Mouse (Mus musculus): Measurements from ENCODE around the gene Cfdp1. TPM values are rescaled to one million over a fixed set of nuclear protein-coding genes. Genes with fewer than 3 reads are reported as not detected.

Cfdp1 gene
- polyA plus RNA-seq, 1 experiment from 2014 or later, result 177 TPM

DNA sequence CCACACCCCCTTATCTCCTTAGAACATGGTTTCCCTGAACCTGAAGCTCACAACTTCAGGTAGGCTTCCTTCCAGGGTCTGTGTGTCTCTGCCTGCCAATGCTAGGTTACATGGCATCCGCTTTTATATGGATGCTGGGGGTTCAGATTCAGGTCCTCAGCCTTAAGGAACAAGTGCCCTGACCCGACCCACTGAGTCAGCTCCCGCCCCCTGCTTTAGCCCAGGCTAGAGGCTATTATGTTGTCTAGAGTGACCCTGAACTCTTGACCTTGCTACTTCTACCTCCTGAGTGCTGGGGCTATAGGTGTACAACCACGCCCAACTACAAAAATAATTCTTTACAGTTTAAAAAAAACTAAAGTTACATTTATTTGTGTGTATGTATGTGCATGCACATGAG is 39.0 kb downstream of the Cfdp1 start:
- 91% methylated on average over 4 of the region's 4 CpGs for WGBS
- no peaks in the 10 kb centered on the region for H3K36me3 ChIP-seq (ENCODE audit: control insufficient read depth, insufficient read depth, low read length)
- no peak overlapping the region for H3K4me3 ChIP-seq (ENCODE audit: low read depth, low read length)
- no peaks in the 10 kb centered on the region for H3K9me3 ChIP-seq (ENCODE audit: control insufficient read depth, low read length)
- no peaks in the 10 kb centered on the region for H3K27me3 ChIP-seq (ENCODE audit: control insufficient read depth, insufficient read depth, low read length)
- no peak overlapping the region for H3K27ac ChIP-seq (ENCODE audit: low read depth, low read length)
- no peak for ATAC-seq (ENCODE audit: low read depth)
- no peak overlapping the region for H3K9ac ChIP-seq (replicated peaks; ENCODE audit: low read depth, low read length)
- 0 out of 2 replicates have a peak, but pooled peaks cover 3% of the 10 kb centered on the region for H3K4me1 ChIP-seq (ENCODE audit: control insufficient read depth, insufficient read depth, low read length)
- no peak overlapping the region for H3K4me2 ChIP-seq (ENCODE audit: low read depth, low read length)

DNA sequence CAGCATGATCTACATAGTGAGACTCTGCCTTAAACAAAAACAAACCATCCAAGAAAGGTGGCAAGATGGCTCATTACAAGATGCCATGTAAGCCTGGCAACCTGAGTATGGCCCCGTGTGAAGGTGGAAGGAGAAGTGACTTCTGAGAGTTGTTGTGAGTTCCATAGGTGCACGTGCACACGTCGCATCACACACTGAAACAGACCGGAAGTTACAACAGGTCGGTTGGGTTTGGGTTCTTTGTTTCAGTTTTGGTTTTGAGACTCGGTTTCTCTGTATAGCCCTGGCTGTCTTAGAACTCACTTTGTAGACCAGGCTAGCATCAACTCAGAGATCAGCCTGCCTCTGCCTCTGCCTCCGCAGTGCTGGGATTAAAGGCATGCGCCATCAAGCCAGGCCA is 40.3 kb downstream of the Cfdp1 start:
- no peak for ATAC-seq (ENCODE audit: low read depth)
- no peaks in the 10 kb centered on the region for H3K27me3 ChIP-seq (ENCODE audit: control insufficient read depth, insufficient read depth, low read length)
- no peaks in the 10 kb centered on the region for H3K36me3 ChIP-seq (ENCODE audit: control insufficient read depth, insufficient read depth, low read length)
- no peak overlapping the region for H3K4me3 ChIP-seq (ENCODE audit: low read depth, low read length)
- H3K9me3 ChIP-seq (ENCODE audit: control insufficient read depth, low read length), result no peaks in the 10 kb centered on the region
- no peak overlapping the region for H3K9ac ChIP-seq (replicated peaks; ENCODE audit: low read depth, low read length)
- no peak overlapping the region for H3K27ac ChIP-seq (ENCODE audit: low read depth, low read length)
- 0 out of 2 replicates have a peak, but pooled peaks cover 3% of the 10 kb centered on the region for H3K4me1 ChIP-seq (ENCODE audit: control insufficient read depth, insufficient read depth, low read length)
- no peak overlapping the region for H3K4me2 ChIP-seq (ENCODE audit: low read depth, low read length)
- WGBS, result 97% methylated on average over 9 of the region's 9 CpGs

DNA sequence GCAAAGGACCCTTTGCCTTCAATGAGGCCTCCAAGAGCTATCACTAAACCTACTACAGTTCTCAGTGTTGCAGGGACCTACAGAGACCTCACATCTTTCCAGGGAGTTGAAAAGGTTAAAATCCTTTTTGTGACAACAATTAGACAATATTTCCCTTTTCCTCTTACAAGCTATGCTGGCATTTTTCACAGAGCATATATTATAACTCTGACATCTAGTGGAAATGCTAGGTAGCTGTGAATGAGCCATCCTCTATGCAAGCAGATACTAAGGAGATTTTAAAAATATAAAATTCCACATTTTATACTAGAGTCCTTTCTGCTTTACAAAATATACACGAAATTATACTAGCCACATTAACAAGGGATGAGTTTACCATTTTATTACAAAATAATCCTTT is 41.3 kb downstream of the Cfdp1 start:
- no peaks in the 10 kb centered on the region for H3K36me3 ChIP-seq (ENCODE audit: control insufficient read depth, insufficient read depth, low read length)
- H3K9me3 ChIP-seq (ENCODE audit: control insufficient read depth, low read length), result no peaks in the 10 kb centered on the region
- H3K27me3 ChIP-seq (ENCODE audit: control insufficient read depth, insufficient read depth, low read length), result no peaks in the 10 kb centered on the region
- no peak overlapping the region for H3K9ac ChIP-seq (replicated peaks; ENCODE audit: low read depth, low read length)
- no peak for ATAC-seq (ENCODE audit: low read depth)
- H3K4me1 ChIP-seq (ENCODE audit: control insufficient read depth, insufficient read depth, low read length), result 0 out of 2 replicates have a peak, but pooled peaks cover 3% of the 10 kb centered on the region
- no peak overlapping the region for H3K27ac ChIP-seq (ENCODE audit: low read depth, low read length)
- no peak overlapping the region for H3K4me3 ChIP-seq (ENCODE audit: low read depth, low read length)
- no peak overlapping the region for H3K4me2 ChIP-seq (ENCODE audit: low read depth, low read length)
- WGBS, result 86% methylated on average over 1 of the region's 1 CpGs

DNA sequence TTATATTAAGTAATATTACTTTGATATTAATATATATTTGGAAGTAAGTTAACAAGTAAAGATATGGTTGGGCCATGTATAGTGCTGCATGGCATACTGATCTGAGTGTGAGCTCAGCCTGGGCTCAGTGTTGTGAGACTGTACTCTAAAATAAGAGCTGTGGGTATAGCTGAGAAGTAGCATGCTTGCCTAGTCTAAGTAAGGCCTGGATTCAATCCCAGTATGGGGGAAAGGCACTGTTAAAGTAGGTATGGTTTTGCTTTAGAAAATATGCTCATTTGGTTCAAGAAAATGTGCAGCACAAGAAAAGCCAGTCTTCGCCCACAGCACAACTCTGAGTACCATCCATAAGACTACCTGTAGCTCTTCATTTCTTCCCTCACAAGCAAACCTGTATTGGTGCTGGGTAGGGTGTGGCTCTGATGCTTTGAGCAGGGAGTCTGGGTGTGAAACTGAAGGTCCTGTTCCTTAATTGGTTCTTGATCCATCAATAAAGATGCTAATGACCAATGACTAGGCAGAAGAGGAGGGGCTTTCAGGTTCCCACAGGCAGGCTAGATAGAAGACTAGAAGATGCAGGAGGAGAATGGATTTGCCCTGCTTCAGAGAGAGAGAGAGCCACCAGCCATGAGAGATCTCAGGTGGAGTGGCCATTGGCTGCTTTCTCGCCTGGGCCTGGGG is 43.3 kb downstream of the Cfdp1 start:
- Histone ChIP-seq H3K27ac (ENCODE audit: low read depth, low read length) (no peak overlapping the region), H3K9me3 (ENCODE audit: control insufficient read depth, low read length) (no peaks in the 10 kb centered on the region), H3K4me3 (ENCODE audit: low read depth, low read length) (no peak overlapping the region), H3K27me3 (ENCODE audit: control insufficient read depth, insufficient read depth, low read length) (no peaks in the 10 kb centered on the region), H3K4me1 (ENCODE audit: control insufficient read depth, insufficient read depth, low read length) (0 out of 2 replicates have a peak, but pooled peaks cover 3% of the 10 kb centered on the region), H3K9ac (replicated peaks; ENCODE audit: low read depth, low read length) (no peak overlapping the region), H3K4me2 (ENCODE audit: low read depth, low read length) (no peak overlapping the region), H3K36me3 (ENCODE audit: control insufficient read depth, insufficient read depth, low read length) (no peaks in the 10 kb centered on the region)
- 86% methylated on average over 2 of the region's 2 CpGs for WGBS
- no peak for ATAC-seq (ENCODE audit: low read depth)

DNA sequence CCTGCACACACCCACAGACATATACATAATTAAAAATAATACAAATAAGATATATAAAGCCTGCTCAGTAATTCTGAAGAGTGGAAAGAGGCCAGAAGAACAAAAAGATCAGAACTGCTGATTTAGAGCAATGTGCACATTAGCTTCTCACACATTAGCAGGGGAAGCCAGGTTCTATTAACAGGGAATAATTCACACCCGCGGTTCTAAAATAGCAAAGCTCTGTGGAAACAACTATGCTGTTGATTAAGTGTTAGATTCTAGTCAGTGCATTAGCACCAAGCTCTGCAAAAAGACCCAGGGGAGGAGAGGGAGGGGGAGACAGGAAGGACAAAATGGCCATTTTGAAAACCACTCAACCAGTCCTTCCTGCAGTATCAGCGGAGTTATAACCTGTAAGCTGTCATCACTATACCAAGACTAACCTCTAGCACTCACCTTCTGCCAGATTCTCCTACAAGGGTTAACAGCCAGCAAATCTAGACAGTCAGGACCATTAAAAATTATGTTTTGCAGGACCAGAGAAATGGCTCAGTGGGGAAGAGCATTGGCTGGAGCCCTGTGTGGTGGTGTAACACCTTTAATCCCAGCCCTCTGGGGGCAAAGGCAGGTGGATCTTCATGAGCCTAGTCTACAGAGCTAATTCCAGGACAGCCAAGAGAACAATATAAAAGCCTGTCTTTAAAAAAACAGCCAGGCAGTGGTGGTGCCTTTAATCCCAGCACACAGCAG is 45.0 kb downstream of the Cfdp1 start:
- Histone ChIP-seq H3K27ac (ENCODE audit: low read depth, low read length) (no peak overlapping the region), H3K36me3 (ENCODE audit: control insufficient read depth, insufficient read depth, low read length) (no peaks in the 10 kb centered on the region), H3K4me3 (ENCODE audit: low read depth, low read length) (no peak overlapping the region), H3K4me2 (ENCODE audit: low read depth, low read length) (no peak overlapping the region), H3K9me3 (ENCODE audit: control insufficient read depth, low read length) (no peaks in the 10 kb centered on the region), H3K9ac (replicated peaks; ENCODE audit: low read depth, low read length) (no peak overlapping the region), H3K27me3 (ENCODE audit: control insufficient read depth, insufficient read depth, low read length) (no peaks in the 10 kb centered on the region), H3K4me1 (ENCODE audit: control insufficient read depth, insufficient read depth, low read length) (0 out of 2 replicates have a peak, but pooled peaks cover 3% of the 10 kb centered on the region)
- 76% methylated on average over 3 of the region's 3 CpGs for WGBS
- no peak for ATAC-seq (ENCODE audit: low read depth)

DNA sequence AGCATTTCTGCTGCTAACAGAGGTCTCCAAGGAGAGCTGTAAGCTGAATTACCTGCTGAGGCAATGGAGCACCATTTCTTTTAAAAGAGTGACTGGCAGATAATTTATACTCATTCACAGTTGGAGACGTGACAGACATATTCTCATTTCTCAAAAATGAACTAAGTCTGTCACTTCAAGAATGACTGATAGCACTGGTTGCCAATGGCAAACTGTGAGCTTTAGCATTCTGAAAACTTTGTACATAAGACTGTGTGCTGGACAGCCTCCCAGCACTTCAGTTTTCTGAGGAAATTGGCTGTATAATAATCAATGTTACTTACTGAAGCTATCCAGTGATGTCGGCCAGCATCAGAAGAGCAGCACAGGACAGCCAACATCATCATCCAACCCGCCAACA is 46.1 kb downstream of the Cfdp1 start:
- Histone ChIP-seq H3K27me3 (ENCODE audit: control insufficient read depth, insufficient read depth, low read length) (no peaks in the 10 kb centered on the region), H3K36me3 (ENCODE audit: control insufficient read depth, insufficient read depth, low read length) (no peaks in the 10 kb centered on the region), H3K27ac (ENCODE audit: low read depth, low read length) (no peak overlapping the region), H3K9ac (replicated peaks; ENCODE audit: low read depth, low read length) (no peak overlapping the region), H3K4me1 (ENCODE audit: control insufficient read depth, insufficient read depth, low read length) (0 out of 2 replicates have a peak, but pooled peaks cover 3% of the 10 kb centered on the region), H3K4me3 (ENCODE audit: low read depth, low read length) (no peak overlapping the region), H3K9me3 (ENCODE audit: control insufficient read depth, low read length) (no peaks in the 10 kb centered on the region), H3K4me2 (ENCODE audit: low read depth, low read length) (no peak overlapping the region)
- 90% methylated on average over 3 of the region's 3 CpGs for WGBS
- no peak for ATAC-seq (ENCODE audit: low read depth)

DNA sequence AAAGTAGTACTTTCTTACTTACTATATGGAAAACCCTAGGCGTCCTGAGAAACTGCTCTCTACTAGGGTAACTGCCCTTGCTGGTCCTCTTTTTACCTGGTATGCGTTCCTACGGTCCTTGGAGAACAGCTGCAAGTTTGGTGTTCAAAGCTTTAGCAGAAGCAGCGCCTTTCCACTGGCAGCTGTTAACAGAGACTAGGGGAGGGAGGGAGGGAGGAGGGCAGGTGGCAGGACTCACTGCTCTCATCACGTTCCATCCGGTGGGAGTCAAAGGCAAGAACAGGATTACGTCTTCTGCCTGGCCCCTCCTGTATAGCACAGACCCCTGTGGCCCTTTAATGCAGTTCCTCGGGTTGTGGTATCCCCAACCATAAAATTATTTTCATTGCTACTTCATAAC is 50.7 kb downstream of the Cfdp1 start:
- no peak overlapping the region for H3K4me2 ChIP-seq (ENCODE audit: low read depth, low read length)
- no peaks in the 10 kb centered on the region for H3K9me3 ChIP-seq (ENCODE audit: control insufficient read depth, low read length)
- no peak for ATAC-seq (ENCODE audit: low read depth)
- H3K27me3 ChIP-seq (ENCODE audit: control insufficient read depth, insufficient read depth, low read length), result no peaks in the 10 kb centered on the region
- 77% methylated on average over 8 of the region's 8 CpGs for WGBS
- no peak overlapping the region for H3K9ac ChIP-seq (replicated peaks; ENCODE audit: low read depth, low read length)
- no peaks in the 10 kb centered on the region for H3K36me3 ChIP-seq (ENCODE audit: control insufficient read depth, insufficient read depth, low read length)
- no peaks in the 10 kb centered on the region for H3K4me1 ChIP-seq (ENCODE audit: control insufficient read depth, insufficient read depth, low read length)
- no peak overlapping the region for H3K27ac ChIP-seq (ENCODE audit: low read depth, low read length)
- H3K4me3 ChIP-seq (ENCODE audit: low read depth, low read length), result no peak overlapping the region

DNA sequence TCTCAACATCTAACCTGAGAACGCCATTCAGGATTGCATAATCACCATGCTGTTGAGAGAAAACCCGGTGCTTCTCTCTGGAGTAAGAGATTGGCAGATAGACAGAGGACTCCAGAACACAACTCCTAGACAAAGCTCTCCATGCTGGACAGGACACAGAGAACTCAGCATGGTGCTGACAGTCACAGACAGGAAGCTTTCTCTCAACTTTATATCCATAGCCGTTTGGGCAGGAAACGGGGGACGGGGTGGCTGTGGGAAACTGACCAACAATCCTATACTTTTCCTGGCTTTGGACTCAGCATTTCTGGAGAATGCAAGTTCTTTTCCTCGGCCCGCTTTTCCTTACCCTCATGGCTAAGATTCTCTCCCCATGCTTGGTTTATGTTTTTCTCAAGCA is 51.8 kb downstream of the Cfdp1 start:
- no peak for ATAC-seq (ENCODE audit: low read depth)
- 79% methylated on average over 7 of the region's 7 CpGs for WGBS

DNA sequence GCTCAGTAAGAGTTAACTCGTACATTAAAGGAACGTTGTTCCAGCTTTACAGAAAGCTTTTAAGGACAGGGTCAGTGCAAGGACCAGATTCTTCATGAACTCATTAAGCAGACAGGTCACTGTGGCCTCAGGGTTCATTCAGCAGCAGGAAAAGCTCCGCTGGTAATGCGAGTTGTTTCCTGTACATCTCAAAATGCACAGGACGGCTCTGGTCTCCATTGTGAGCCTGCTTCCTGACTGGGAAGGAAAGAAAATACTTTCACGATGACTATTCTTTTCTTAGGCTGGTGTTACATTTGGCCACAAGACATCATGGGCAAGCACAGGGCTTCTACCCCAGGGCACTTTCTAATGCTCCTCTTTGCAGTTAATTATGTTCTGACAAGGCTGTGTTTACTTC is 52.6 kb downstream of the Cfdp1 start:
- ATAC-seq (ENCODE audit: low read depth), result no peak
- 56% methylated on average over 6 of the region's 6 CpGs for WGBS
- no peaks in the 10 kb centered on the region for H3K36me3 ChIP-seq (ENCODE audit: control insufficient read depth, insufficient read depth, low read length)
- H3K9me3 ChIP-seq (ENCODE audit: control insufficient read depth, low read length), result no peaks in the 10 kb centered on the region
- H3K4me2 ChIP-seq (ENCODE audit: low read depth, low read length), result no peak overlapping the region
- no peaks in the 10 kb centered on the region for H3K27me3 ChIP-seq (ENCODE audit: control insufficient read depth, insufficient read depth, low read length)
- no peak overlapping the region for H3K9ac ChIP-seq (replicated peaks; ENCODE audit: low read depth, low read length)
- no peak overlapping the region for H3K4me3 ChIP-seq (ENCODE audit: low read depth, low read length)
- H3K27ac ChIP-seq (ENCODE audit: low read depth, low read length), result no peak overlapping the region
- H3K4me1 ChIP-seq (ENCODE audit: control insufficient read depth, insufficient read depth, low read length), result no peaks in the 10 kb centered on the region

More for the DNA sequence above, 51.8 kb downstream of the Cfdp1 start:
- Histone ChIP-seq H3K4me3 (ENCODE audit: low read depth, low read length) (no peak overlapping the region), H3K9ac (replicated peaks; ENCODE audit: low read depth, low read length) (no peak overlapping the region), H3K4me2 (ENCODE audit: low read depth, low read length) (no peak overlapping the region), H3K27me3 (ENCODE audit: control insufficient read depth, insufficient read depth, low read length) (no peaks in the 10 kb centered on the region), H3K36me3 (ENCODE audit: control insufficient read depth, insufficient read depth, low read length) (no peaks in the 10 kb centered on the region), H3K27ac (ENCODE audit: low read depth, low read length) (no peak overlapping the region), H3K9me3 (ENCODE audit: control insufficient read depth, low read length) (no peaks in the 10 kb centered on the region), H3K4me1 (ENCODE audit: control insufficient read depth, insufficient read depth, low read length) (no peaks in the 10 kb centered on the region)

All from neural tube, embryonic 14.5 days (tissue).